Mouse (Mus musculus) intestine, embryonic 14.5 days (tissue): ENCODE measurements around the gene 2810459M11Rik. TPM values are rescaled to one million over a fixed set of nuclear protein-coding genes. Genes with fewer than 3 reads are reported as not detected.

ENCODE experiments used
- ATAC-seq: fragments of 200-750 bp; cut with Nextera tagmentation; replicated peaks from 2 replicates; pipeline ENCODE4 v1.8.0; 2017; ENCODE audit warnings: low read depth, moderate number of reproducible peaks, moderate TSS enrichment, moderate library complexity; ENCODE audit not compliant: low FRiP score, low TSS enrichment
- DNase-seq: peaks from one replicate; pipeline ENCODE4 v3.0.0-alpha.2; 2018; ENCODE audit warnings: low spot score
- H3K27ac ChIP-seq: fragments of 300-500 bp; sonication (generic); 2 replicates; pipeline ENCODE4 v1.5.1; 2014; ENCODE audit warnings: low read depth, mild to moderate bottlenecking, control low read depth
- H3K27me3 ChIP-seq: fragments of 300-500 bp; sonication (generic); replicated peaks from 2 replicates; pipeline ENCODE4 v1.6.1; 2014; ENCODE audit warnings: low read length, control low read depth; ENCODE audit not compliant: control insufficient read depth, insufficient read depth
- H3K36me3 ChIP-seq: fragments of 300-500 bp; sonication (generic); 2 replicates; pipeline ENCODE4 v1.6.1; 2014; ENCODE audit warnings: low read length, control low read depth; ENCODE audit not compliant: control insufficient read depth, insufficient read depth
- H3K4me1 ChIP-seq: fragments of 300-500 bp; sonication (generic); replicated peaks from 2 replicates; pipeline ENCODE4 v1.6.1; 2014; ENCODE audit warnings: low read length, control low read depth, mixed read lengths; ENCODE audit not compliant: control insufficient read depth, insufficient read depth
- H3K4me2 ChIP-seq: fragments of 300-500 bp; sonication (generic); 2 replicates; pipeline ENCODE4 v1.6.1; 2014; ENCODE audit warnings: low read length
- H3K4me3 ChIP-seq: fragments of 300-500 bp; sonication (generic); 2 replicates; pipeline ENCODE4 v1.5.1; 2014; ENCODE audit warnings: low read depth, low read length, control low read depth, mixed read lengths
- H3K9ac ChIP-seq: fragments of 300-500 bp; sonication (generic); 2 replicates; pipeline ENCODE4 v1.6.1; 2014; ENCODE audit warnings: mild to moderate bottlenecking, low read length
- H3K9me3 ChIP-seq: fragments of 300-500 bp; sonication (generic); 2 replicates; pipeline ENCODE4 v1.6.1; 2016; ENCODE audit warnings: low read length, control low read depth; ENCODE audit not compliant: control insufficient read depth
- WGBS: fragments of 180-500 bp; shearing (Covaris S2); extraction: QIAGEN DNeasy Blood & Tissue Kit; methylation state at CpG from one replicate; pipeline ENCODE4 v1.1.7; 2014; 5-methylcytosine and 5-hydroxymethylcytosine counted together
- polyA plus RNA-seq: library from polyadenylated mRNA; unstranded; fragments of >200 nt; fragmentation: Nextera tagmentation; extraction: Ambion mirVana; gene quantifications from 2 replicates; pipeline ENCODE4 v1.2.1, GENCODE M21; 2014

2810459M11Rik gene
- polyA plus RNA-seq, 1 experiment from 2014 or later, result 4.6 TPM

DNA sequence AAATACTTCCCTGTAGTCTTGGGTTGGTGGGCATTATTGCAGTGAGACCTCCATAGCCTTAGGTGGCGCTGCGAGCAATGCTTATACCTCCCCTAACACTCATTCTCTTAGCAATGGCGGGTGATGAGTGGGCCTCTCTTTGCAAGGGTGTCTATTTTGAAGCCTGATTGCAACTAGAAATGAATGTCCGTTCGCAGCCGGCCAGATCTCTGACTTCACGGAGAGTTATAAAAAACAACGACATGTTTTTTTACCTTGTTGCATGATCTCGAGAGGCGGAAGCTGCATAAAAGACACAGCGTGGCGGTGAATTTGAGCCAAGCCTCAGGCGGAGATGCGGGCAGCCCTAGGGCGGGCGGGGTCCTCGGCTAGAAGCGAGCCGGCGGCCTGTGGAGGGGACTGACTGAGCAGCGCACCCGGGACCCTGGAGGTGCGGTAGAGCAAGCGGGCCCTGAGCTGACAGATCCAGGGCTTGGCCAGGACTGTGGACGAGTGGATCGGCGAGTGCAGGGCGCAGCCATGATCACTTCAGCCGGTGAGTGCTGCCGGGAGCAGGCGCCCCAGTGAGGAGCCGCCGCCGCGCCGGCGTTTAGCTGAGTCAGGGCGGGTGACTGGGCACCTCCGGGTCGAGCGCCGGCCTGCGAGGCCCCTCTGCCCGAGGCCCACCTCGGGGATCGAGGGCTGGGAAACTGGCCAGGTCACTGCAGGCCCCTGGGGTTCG is 18.8 kb downstream of the 2810459M11Rik start, which contains the start of gene Psmd1:
Psmd1 (plus strand) TSS at position 117 of the 721 bp plus-strand sequence.
- Histone ChIP-seq H3K4me3 (peak within 1 kb of the TSS; percentile 96), H3K27me3 (no peaks in the 10 kb centered on the region), H3K4me1 (peaks cover 8% of the 10 kb centered on the region), H3K9me3 (no peaks in the 10 kb centered on the region), H3K4me2 (peak within 1 kb of the TSS; percentile 72), H3K36me3 (no peaks in the 10 kb centered on the region; the same call in 1 of the 2 replicates), H3K27ac (peak within 1 kb of the TSS; percentile 77), H3K9ac (peak within 1 kb of the TSS; percentile 96)
- ATAC-seq (peak; percentile 96), DNase-seq (peak; percentile 98)
- WGBS, result under 1% methylated on average over 47 of the region's 47 CpGs

DNA sequence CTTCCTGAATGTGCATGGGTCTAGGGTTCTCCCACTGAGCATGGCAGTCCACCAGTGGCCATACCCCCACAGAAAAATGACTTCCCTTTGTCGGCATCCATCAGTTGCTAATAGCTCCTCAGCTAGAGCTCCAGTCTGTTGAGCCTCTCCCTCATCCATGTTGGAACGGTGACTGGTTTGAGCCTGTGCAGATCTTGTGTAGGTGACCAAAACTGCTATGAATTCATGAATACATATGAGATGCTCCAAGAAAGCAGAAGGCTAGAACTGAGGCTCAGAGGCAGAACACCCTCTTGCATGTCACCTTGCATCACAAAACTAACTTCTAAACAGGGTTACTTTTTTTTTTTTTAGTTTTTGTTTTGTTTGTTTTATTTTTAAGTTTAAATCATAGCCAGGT is 30.9 kb downstream of the 2810459M11Rik start:
- Histone ChIP-seq H3K36me3 (peaks cover 86% of the 10 kb centered on the region), H3K4me3 (no peak overlapping the region), H3K9me3 (no peaks in the 10 kb centered on the region), H3K9ac (no peak overlapping the region), H3K27ac (no peak overlapping the region), H3K27me3 (no peaks in the 10 kb centered on the region), H3K4me1 (no peaks in the 10 kb centered on the region), H3K4me2 (no peak overlapping the region)
- 97% methylated on average over 2 of the region's 2 CpGs for WGBS
- DNase-seq, result no peak
- ATAC-seq, result no peak

DNA sequence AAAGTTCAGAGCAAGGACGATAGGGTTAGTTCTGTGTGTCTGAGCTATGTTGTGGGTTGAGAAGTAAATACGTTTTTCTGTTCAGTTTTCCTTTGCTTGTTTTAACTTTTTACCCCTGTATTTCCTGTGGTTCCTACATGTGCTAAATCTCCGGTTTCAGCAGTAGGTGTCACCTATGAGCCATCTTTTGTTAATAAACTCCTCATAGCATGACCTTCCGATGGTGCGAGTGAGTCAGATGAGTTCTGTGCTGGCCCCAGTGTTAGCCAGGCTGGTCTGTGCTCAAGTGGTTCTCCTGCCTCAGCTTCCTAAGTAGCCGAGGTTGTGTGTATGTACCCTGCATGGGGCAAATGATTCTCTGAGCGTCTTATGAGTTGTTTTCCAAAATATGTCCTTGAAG is 48.8 kb downstream of the 2810459M11Rik start:
- Histone ChIP-seq H3K9ac (no peak overlapping the region), H3K4me1 (no peaks in the 10 kb centered on the region), H3K27ac (no peak overlapping the region), H3K4me2 (no peak overlapping the region), H3K36me3 (peaks cover 68% of the 10 kb centered on the region), H3K9me3 (no peaks in the 10 kb centered on the region), H3K27me3 (no peaks in the 10 kb centered on the region), H3K4me3 (no peak overlapping the region)
- DNase-seq, result no peak
- 85% methylated on average over 7 of the region's 7 CpGs for WGBS
- no peak for ATAC-seq

DNA sequence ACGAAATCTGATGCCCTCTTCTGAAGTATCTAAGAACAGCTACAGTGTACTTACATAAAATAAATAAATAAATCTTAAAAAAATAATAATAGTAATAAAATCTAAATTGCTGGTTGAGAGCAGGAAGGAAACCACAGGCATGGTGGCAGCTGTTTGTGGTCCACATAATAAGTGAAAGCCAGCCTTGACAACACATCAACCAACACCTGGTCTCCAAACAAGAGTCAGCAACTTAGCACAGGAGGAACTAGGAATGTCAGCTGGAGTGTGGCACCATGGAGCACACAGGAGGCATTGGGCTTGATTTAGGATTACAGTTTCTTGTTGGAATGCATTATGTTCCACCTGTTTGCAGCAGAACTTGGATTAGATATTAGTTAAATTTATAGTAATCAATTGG is 59.4 kb downstream of the 2810459M11Rik start:
- Histone ChIP-seq H3K9me3 (no peaks in the 10 kb centered on the region), H3K4me2 (no peak overlapping the region), H3K27me3 (no peaks in the 10 kb centered on the region), H3K9ac (no peak overlapping the region), H3K36me3 (peaks cover 35% of the 10 kb centered on the region), H3K27ac (no peak overlapping the region), H3K4me1 (no peaks in the 10 kb centered on the region), H3K4me3 (no peak overlapping the region)
- no peak for DNase-seq
- ATAC-seq, result no peak
- WGBS, result 90% methylated on average over 1 of the region's 1 CpGs

Other genes with a start within 250 kb of the 2810459M11Rik start
- 92.0 and 96.7 TPM in 2 replicates for gene Itm2c, start 151.6 kb upstream of the 2810459M11Rik start, polyA plus RNA-seq
- 0.28 TPM in 1 of 2 replicates, not detected in the other for gene 4933407L21Rik, start 117.4 kb upstream of the 2810459M11Rik start, polyA plus RNA-seq
- gene Gpr55, start 84.9 kb upstream of the 2810459M11Rik start, polyA plus RNA-seq, result not detected in 2 replicates
- not detected in 2 replicates for gene Spata3, start 29.0 kb upstream of the 2810459M11Rik start, polyA plus RNA-seq
- 160 and 174 TPM in 2 replicates for gene Psmd1, start 18.5 kb downstream of the 2810459M11Rik start, polyA plus RNA-seq
- 1.2 and 2.0 TPM in 2 replicates for gene Htr2b, start 66.1 kb downstream of the 2810459M11Rik start, polyA plus RNA-seq
- 0.26 TPM in 1 of 2 replicates, not detected in the other for gene Gm21972, start 87.8 kb downstream of the 2810459M11Rik start, polyA plus RNA-seq
- 19.1 and 20.7 TPM in 2 replicates for gene Armc9, start 108.9 kb downstream of the 2810459M11Rik start, polyA plus RNA-seq